Mouse (Mus musculus): Measurements from ENCODE around the gene Chga.

The Chga gene

GRCm38 (mm10) chr12:102599801-102600200 lies 45.0 kb downstream of the Chga start:
- DNase-seq (ENCODE audit: low read depth, low spot score), result no peak

- no peak for DNase-seq (ENCODE audit: low read depth, low spot score)
Observed at GRCm38 (mm10) chr12:102600345-102600744, 45.6 kb downstream of the Chga start.

- DNase-seq (ENCODE audit: low read depth, low spot score), result no peak
Observed at GRCm38 (mm10) chr12:102601847-102602246, 47.1 kb downstream of the Chga start.

GRCm38 (mm10) chr12:102602255-102603041 lies 47.7 kb downstream of the Chga start:
- DNase-seq (ENCODE audit: low read depth, low spot score), result no peak

- no peak for DNase-seq (ENCODE audit: low read depth, low spot score)
Observed at GRCm38 (mm10) chr12:102605607-102606006, 50.8 kb downstream of the Chga start.

GRCm38 (mm10) chr12:102607066-102607465 lies 52.3 kb downstream of the Chga start:
- DNase-seq (ENCODE audit: low read depth, low spot score), result peak; percentile 40

GRCm38 (mm10) chr12:102607808-102608517 lies 53.2 kb downstream of the Chga start:
- no peak for DNase-seq (ENCODE audit: low read depth, low spot score)

GRCm38 (mm10) chr12:102610927-102611326 lies 56.2 kb downstream of the Chga start:
- no peak for DNase-seq (ENCODE audit: low read depth, low spot score)

GRCm38 (mm10) chr12:102612431-102612830 lies 57.7 kb downstream of the Chga start:
- DNase-seq (ENCODE audit: low read depth, low spot score), result no peak

GRCm38 (mm10) chr12:102613411-102613810 lies 58.6 kb downstream of the Chga start:
- DNase-seq (ENCODE audit: low read depth, low spot score), result no peak
